Comparison of ENCODE assay signal across 18 mouse cellular contexts in the genomic region with DNA sequence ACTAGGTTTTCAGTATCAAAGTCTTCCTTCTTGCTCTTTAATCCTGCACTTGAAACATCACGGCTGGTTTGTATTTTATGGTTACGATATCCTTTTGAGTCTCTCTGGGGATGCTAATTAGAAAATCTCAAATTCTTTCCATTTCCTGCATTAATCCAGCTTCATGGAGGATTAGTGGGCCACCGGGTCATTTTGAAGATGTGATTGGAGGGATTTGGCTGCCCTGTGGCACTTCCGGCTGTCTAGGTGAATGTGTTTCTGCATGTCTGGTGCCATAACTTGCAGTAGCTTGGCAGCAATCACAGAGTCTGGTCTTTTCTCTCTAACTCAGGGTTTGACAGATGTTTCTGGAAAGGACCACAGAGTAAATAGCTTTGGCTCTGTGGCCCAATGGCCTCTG.
"Had no signal": no experiment of that assay in that cellular context is flagged by ENCODE, and none has a peak within 500 bp of the region (broad histone marks: within the 10 kb centered on the region; RNA-seq: fewer than 3 reads in every experiment).

No protein-coding gene starts in this region.

- H3K27ac ChIP-seq: kidney, embryonic 15.5 days; left cerebral cortex, adult 2 months; limb, embryonic 13.5 days; liver, embryonic 13.5 days; macrophage; midbrain, embryonic 13.5 days; stomach, embryonic 15.5 days had no signal

- H3K27me3 ChIP-seq: kidney, embryonic 15.5 days; limb, embryonic 13.5 days; liver, embryonic 13.5 days; midbrain, embryonic 13.5 days; stomach, embryonic 15.5 days had no signal

- H3K4me3 ChIP-seq: kidney, embryonic 15.5 days; left cerebral cortex, adult 2 months; limb, embryonic 13.5 days; liver, embryonic 13.5 days; midbrain, embryonic 13.5 days; stomach, embryonic 15.5 days had no signal

- DNase-seq: kidney, adult 11 months; kidney, adult 8-10 months; kidney, postnatal 10 days; kidney, postnatal 36 days; layer of hippocampus, postnatal 36 days; liver; liver, embryonic 13.5 days; lung, embryonic 14.5 days; right cerebral cortex, postnatal 25 days; spleen, adult 18-20 months; thymus, postnatal 25 days had no signal

- H3K9ac ChIP-seq: kidney, embryonic 15.5 days; limb, embryonic 13.5 days; liver, embryonic 13.5 days; lung, embryonic 14.5 days; midbrain, embryonic 13.5 days; stomach, embryonic 15.5 days had no signal

- ATAC-seq: lung, postnatal 0 days; midbrain, embryonic 13.5 days had no signal

- H3K4me1 ChIP-seq: kidney, embryonic 15.5 days; limb, embryonic 13.5 days; liver, embryonic 13.5 days; midbrain, embryonic 13.5 days; stomach, embryonic 15.5 days had no signal

- H3K36me3 ChIP-seq: kidney, embryonic 15.5 days; limb, embryonic 13.5 days; liver, embryonic 13.5 days; midbrain, embryonic 13.5 days; stomach, embryonic 15.5 days had no signal

- H3K9me3 ChIP-seq: kidney, embryonic 15.5 days; limb, embryonic 13.5 days; liver, embryonic 13.5 days; stomach, embryonic 15.5 days had no signal

- H3K4me2 ChIP-seq: kidney, embryonic 15.5 days; limb, embryonic 13.5 days; liver, embryonic 13.5 days; lung, embryonic 14.5 days; midbrain, embryonic 13.5 days; stomach, embryonic 15.5 days had no signal
